Mouse (Mus musculus) embryonic facial prominence, embryonic 13.5 days (tissue): ENCODE results near the gene Dcaf10. TPM values are rescaled to one million over a fixed set of nuclear protein-coding genes. Genes with fewer than 3 reads are reported as not detected.
A peak's percentile ranks its signal among the peaks of the same experiment; 100 is the strongest.

Source experiments
- ATAC-seq: fragments of 200-750 bp; cut with Nextera tagmentation; 2 replicates; pipeline ENCODE4 v1.8.0; 2017; ENCODE audit warnings: low read depth; ENCODE audit not compliant: insufficient number of reproducible peaks, insufficient read depth, low FRiP score, low TSS enrichment
- H3K27ac ChIP-seq: fragments of 300-500 bp; sonication (generic); 2 replicates; pipeline ENCODE4 v1.5.1; 2015; ENCODE audit warnings: moderate library complexity, mild to moderate bottlenecking, inconsistent platforms
- H3K27me3 ChIP-seq: fragments of 300-500 bp; sonication (generic); 2 replicates; pipeline ENCODE4 v1.6.1; 2015; ENCODE audit warnings: mild to moderate bottlenecking, inconsistent platforms
- H3K36me3 ChIP-seq: fragments of 300-500 bp; sonication (generic); 2 replicates; pipeline ENCODE4 v1.6.1; 2015; ENCODE audit warnings: mild to moderate bottlenecking, inconsistent platforms
- H3K4me1 ChIP-seq: fragments of 300-500 bp; sonication (generic); 2 replicates; pipeline ENCODE4 v1.6.1; 2015; ENCODE audit warnings: inconsistent platforms
- H3K4me2 ChIP-seq: fragments of 300-500 bp; sonication (generic); 2 replicates; pipeline ENCODE4 v1.6.1; 2015; ENCODE audit warnings: moderate library complexity, mild to moderate bottlenecking, inconsistent platforms
- H3K4me3 ChIP-seq: fragments of 300-500 bp; sonication (generic); 2 replicates; pipeline ENCODE4 v1.5.1; 2015; ENCODE audit warnings: mild to moderate bottlenecking, inconsistent platforms
- H3K9ac ChIP-seq: fragments of 300-500 bp; sonication (generic); 2 replicates; pipeline ENCODE4 v1.6.1; 2015; ENCODE audit warnings: mild to moderate bottlenecking, inconsistent platforms
- H3K9me3 ChIP-seq: fragments of 300-500 bp; sonication (generic); 2 replicates; pipeline ENCODE4 v1.6.1; 2016; ENCODE audit warnings: inconsistent platforms
- WGBS: fragments of 180-500 bp; shearing (Covaris S2); methylation state at CpG from one replicate; pipeline ENCODE4 v1.1.7; 2015; ENCODE audit warnings: mixed read lengths; 5-methylcytosine and 5-hydroxymethylcytosine counted together
- polyA plus RNA-seq: library from polyadenylated mRNA; unstranded; fragments of >200 nt; fragmentation: Nextera tagmentation; extraction: Ambion mirVana; gene quantifications from 2 replicates; pipeline ENCODE4 v1.2.1, GENCODE M21; 2015

Gene Dcaf10
- 12.4 and 12.5 TPM in 2 replicates for polyA plus RNA-seq

GRCm38 (mm10) chr4:45341669-45342249 lies at the start of gene Dcaf10:
TSS of gene Dcaf10 (plus strand) at chr4:45342101.
- H3K27me3 ChIP-seq, result no peaks in the 10 kb centered on the region

GRCm38 (mm10) chr4:45296662-45297564 lies 45.0 kb upstream of the Dcaf10 start, which contains the start of gene Trmt10b:
TSS of gene Trmt10b (plus strand) at chr4:45297127.
- H3K27me3 ChIP-seq, result no peaks in the 10 kb centered on the region
- H3K4me2 ChIP-seq, result peak within 1 kb of the TSS; percentile 75
- H3K9ac ChIP-seq, result peak within 1 kb of the TSS; percentile 80
- WGBS, result 21% methylated on average over 27 of the region's 27 CpGs
- no peaks in the 10 kb centered on the region for H3K9me3 ChIP-seq
- H3K4me1 ChIP-seq, result peaks cover 8% of the 10 kb centered on the region; the same call in 1 of the 2 replicates
- ATAC-seq, result no peak
- peaks cover 18% of the 10 kb centered on the region for H3K36me3 ChIP-seq
- H3K4me3 ChIP-seq, result peak within 1 kb of the TSS; percentile 86
- no peak within 1 kb of the TSS for H3K27ac ChIP-seq

More at GRCm38 (mm10) chr4:45341669-45342249, at the start of gene Dcaf10:
- peak within 1 kb of the TSS; percentile 97 for H3K9ac ChIP-seq
- peak; percentile 88 for ATAC-seq
- H3K4me1 ChIP-seq, result peaks cover 19% of the 10 kb centered on the region
- H3K9me3 ChIP-seq, result no peaks in the 10 kb centered on the region
- peak within 1 kb of the TSS; percentile 97 for H3K27ac ChIP-seq
- under 1% methylated on average over 41 of the region's 42 CpGs for WGBS
- peak within 1 kb of the TSS; percentile 80 for H3K4me2 ChIP-seq
- peaks cover 13% of the 10 kb centered on the region; the same call in 1 of the 2 replicates for H3K36me3 ChIP-seq
- peak within 1 kb of the TSS; percentile 97 for H3K4me3 ChIP-seq

GRCm38 (mm10) chr4:45305536-45305935 lies 36.4 kb upstream of the Dcaf10 start:
- 96% methylated on average over 14 of the region's 14 CpGs for WGBS
- no peak for ATAC-seq

GRCm38 (mm10) chr4:45308046-45308445 lies 33.9 kb upstream of the Dcaf10 start:
- no peaks in the 10 kb centered on the region for H3K4me1 ChIP-seq
- no peaks in the 10 kb centered on the region for H3K27me3 ChIP-seq
- 31% methylated on average over 11 of the region's 11 CpGs for WGBS
- H3K27ac ChIP-seq, result no peak overlapping the region
- H3K4me2 ChIP-seq, result no peak overlapping the region
- no peak for ATAC-seq
- H3K9ac ChIP-seq, result no peak overlapping the region
- H3K36me3 ChIP-seq, result peaks cover 67% of the 10 kb centered on the region
- H3K4me3 ChIP-seq, result no peak overlapping the region
- no peaks in the 10 kb centered on the region for H3K9me3 ChIP-seq

More at GRCm38 (mm10) chr4:45305536-45305935, 36.4 kb upstream of the Dcaf10 start:
- no peak overlapping the region for H3K27ac ChIP-seq
- H3K9ac ChIP-seq, result no peak overlapping the region
- no peaks in the 10 kb centered on the region for H3K27me3 ChIP-seq
- peaks cover 75% of the 10 kb centered on the region for H3K36me3 ChIP-seq
- no peaks in the 10 kb centered on the region for H3K9me3 ChIP-seq
- H3K4me2 ChIP-seq, result no peak overlapping the region
- H3K4me3 ChIP-seq, result no peak overlapping the region
- H3K4me1 ChIP-seq, result no peaks in the 10 kb centered on the region

GRCm38 (mm10) chr4:45308606-45309005 lies 33.3 kb upstream of the Dcaf10 start:
- H3K9ac ChIP-seq, result no peak overlapping the region
- H3K27ac ChIP-seq, result no peak overlapping the region
- 88% methylated on average over 6 of the region's 6 CpGs for WGBS
- no peaks in the 10 kb centered on the region for H3K9me3 ChIP-seq
- H3K27me3 ChIP-seq, result no peaks in the 10 kb centered on the region
- no peak for ATAC-seq
- no peaks in the 10 kb centered on the region for H3K4me1 ChIP-seq
- no peak overlapping the region for H3K4me2 ChIP-seq
- H3K36me3 ChIP-seq, result peaks cover 64% of the 10 kb centered on the region
- no peak overlapping the region for H3K4me3 ChIP-seq

- Histone ChIP-seq H3K4me1 (no peaks in the 10 kb centered on the region), H3K4me3 (no peak overlapping the region), H3K9me3 (no peaks in the 10 kb centered on the region), H3K9ac (no peak overlapping the region), H3K27ac (no peak overlapping the region), H3K27me3 (no peaks in the 10 kb centered on the region), H3K4me2 (no peak overlapping the region), H3K36me3 (peaks cover 61% of the 10 kb centered on the region)
- 90% methylated on average over 2 of the region's 2 CpGs for WGBS
- no peak for ATAC-seq
Measured at GRCm38 (mm10) chr4:45311056-45311455, 30.8 kb upstream of the Dcaf10 start.

GRCm38 (mm10) chr4:45320159-45320816 lies 21.6 kb upstream of the Dcaf10 start:
- H3K4me1 ChIP-seq, result peaks cover 10% of the 10 kb centered on the region
- peaks cover 22% of the 10 kb centered on the region for H3K27me3 ChIP-seq
- H3K4me3 ChIP-seq, result peak overlapping the region; percentile 95
- peak overlapping the region; percentile 80 for H3K27ac ChIP-seq
- peak overlapping the region; percentile 68 for H3K4me2 ChIP-seq
- peak overlapping the region; percentile 93 for H3K9ac ChIP-seq
- H3K9me3 ChIP-seq, result no peaks in the 10 kb centered on the region
- peaks cover 26% of the 10 kb centered on the region for H3K36me3 ChIP-seq
- WGBS, result under 1% methylated on average over 56 of the region's 56 CpGs
- 0 out of 2 replicates have a peak, but pooled peaks have one; percentile 56 for ATAC-seq

- no peak for ATAC-seq
- WGBS, result 82% methylated on average over 7 of the region's 7 CpGs
- Histone ChIP-seq H3K36me3 (no peaks in the 10 kb centered on the region), H3K4me1 (no peaks in the 10 kb centered on the region), H3K9ac (no peak overlapping the region), H3K27me3 (peaks cover 6% of the 10 kb centered on the region; the same call in 1 of the 2 replicates), H3K9me3 (no peaks in the 10 kb centered on the region), H3K27ac (no peak overlapping the region), H3K4me3 (no peak overlapping the region), H3K4me2 (no peak overlapping the region)
Measured at GRCm38 (mm10) chr4:45331139-45331538, 10.8 kb upstream of the Dcaf10 start.

- Histone ChIP-seq H3K9me3 (no peaks in the 10 kb centered on the region), H3K27ac (no peak overlapping the region), H3K4me3 (no peak overlapping the region), H3K27me3 (peaks cover 4% of the 10 kb centered on the region; the same call in 1 of the 2 replicates), H3K4me1 (no peaks in the 10 kb centered on the region), H3K36me3 (no peaks in the 10 kb centered on the region), H3K9ac (no peak overlapping the region), H3K4me2 (no peak overlapping the region)
- ATAC-seq, result no peak
- 73% methylated on average over 3 of the region's 3 CpGs for WGBS
Measured at GRCm38 (mm10) chr4:45332466-45332865, 9.4 kb upstream of the Dcaf10 start.

- peak overlapping the region; percentile 97; the same call in 1 of the 2 replicates for H3K9ac ChIP-seq
- no peaks in the 10 kb centered on the region for H3K27me3 ChIP-seq
- H3K4me1 ChIP-seq, result peaks cover 19% of the 10 kb centered on the region
- H3K36me3 ChIP-seq, result peaks cover 11% of the 10 kb centered on the region; the same call in 1 of the 2 replicates
- peak overlapping the region; percentile 80 for H3K4me2 ChIP-seq
- H3K27ac ChIP-seq, result peak overlapping the region; percentile 97
- ATAC-seq, result no peak
- WGBS, result 57% methylated on average over 9 of the region's 9 CpGs
- no peaks in the 10 kb centered on the region for H3K9me3 ChIP-seq
- peak overlapping the region; percentile 97 for H3K4me3 ChIP-seq
Measured at GRCm38 (mm10) chr4:45341226-45341625, 675 bp upstream of the Dcaf10 start.
